Mouse (Mus musculus): ENCODE measurements around the gene Trpc7. TPM values are rescaled to one million over a fixed set of nuclear protein-coding genes. Genes with fewer than 3 reads are reported as not detected.

Gene Trpc7
- total and polyA plus RNA-seq, 2 experiments from 2014 or later = 3.5 to 8.2 TPM

DNA sequence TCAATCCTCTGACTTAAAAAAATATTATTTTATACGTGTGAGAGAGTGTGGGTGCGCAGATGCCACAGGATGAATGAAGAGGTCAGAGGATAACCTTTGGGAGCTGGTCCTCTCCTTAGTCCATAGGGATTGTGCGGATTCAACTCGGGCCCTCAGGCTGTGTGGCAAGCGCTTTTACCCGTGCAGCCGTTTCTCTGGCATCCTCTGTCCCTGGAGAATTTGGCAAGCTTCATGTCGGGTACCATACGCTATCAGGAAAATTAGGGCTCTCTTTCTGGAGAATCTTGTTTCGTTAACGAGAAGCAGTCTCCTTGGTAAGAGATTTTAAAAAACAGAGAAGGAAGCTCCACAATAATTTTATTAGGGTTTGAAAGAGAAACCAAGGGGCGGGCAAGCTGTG lies 15.3 kb upstream of the Trpc7 start:
- Histone ChIP-seq H3K27me3 (ENCODE audit: insufficient read depth, low read length) (no peaks in the 10 kb centered on the region), H3K4me2 (ENCODE audit: low read depth) (no peak overlapping the region), H3K4me1 (ENCODE audit: insufficient read depth) (no peaks in the 10 kb centered on the region), H3K36me3 (ENCODE audit: insufficient read depth) (no peaks in the 10 kb centered on the region), H3K4me3 (ENCODE audit: low read depth, low read length) (no peak overlapping the region), H3K9ac (no peak overlapping the region), H3K27ac (ENCODE audit: low read depth, low read length) (no peak overlapping the region), H3K9me3 (ENCODE audit: low read length) (no peaks in the 10 kb centered on the region)
- WGBS = 53% methylated on average over 12 of the region's 12 CpGs
- DNase-seq (peak; percentile 24), ATAC-seq (no peak)
- no peak for TF ChIP-seq CTCF (IDR thresholded peaks at IDR 0.05; ENCODE audit: low read depth)

- no peaks in the 10 kb centered on the region for H3K36me3 ChIP-seq (ENCODE audit: insufficient read depth)
- TF ChIP-seq CTCF (IDR thresholded peaks at IDR 0.05; ENCODE audit: low read depth) = no peak
- ATAC-seq (peak; percentile 58; the same call in 1 of the 2 replicates), DNase-seq (peak; percentile 56)
- WGBS = 2% methylated on average over 17 of the region's 17 CpGs
- H3K9me3 ChIP-seq (ENCODE audit: low read length) = no peaks in the 10 kb centered on the region
- peak overlapping the region; percentile 46 for H3K9ac ChIP-seq
- peak overlapping the region; percentile 67 for H3K27ac ChIP-seq (ENCODE audit: low read depth, low read length)
- no peaks in the 10 kb centered on the region for H3K27me3 ChIP-seq (ENCODE audit: insufficient read depth, low read length)
- H3K4me3 ChIP-seq (ENCODE audit: low read depth, low read length) = peak overlapping the region; percentile 41
- H3K4me2 ChIP-seq (ENCODE audit: low read depth) = peak overlapping the region; percentile 48
- no peaks in the 10 kb centered on the region for H3K4me1 ChIP-seq (ENCODE audit: insufficient read depth)
Measured at GRCm38 (mm10) chr13:56895386-56895785, 407 bp downstream of the Trpc7 start.

DNA sequence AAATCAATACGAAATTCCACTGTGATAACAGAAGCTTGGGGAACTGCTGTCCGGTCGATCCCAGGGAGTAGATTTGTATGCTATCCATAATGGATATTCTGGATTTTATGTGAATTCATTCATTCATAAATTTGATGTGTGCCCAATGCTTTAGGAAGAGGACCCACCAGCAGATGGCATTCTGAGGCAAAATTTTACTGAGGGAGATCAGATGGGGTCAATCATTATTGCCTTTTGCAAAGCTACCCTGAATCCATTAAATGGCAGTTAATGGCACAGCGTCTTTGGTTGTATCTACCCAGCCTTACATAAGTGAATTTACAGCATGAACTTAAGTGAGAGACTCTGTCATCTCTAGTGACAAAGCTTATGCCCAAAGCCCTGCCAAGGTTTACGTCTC lies 1.2 kb downstream of the Trpc7 start:
- Histone ChIP-seq H3K4me3 (ENCODE audit: low read depth, low read length) (peak overlapping the region; percentile 41), H3K4me2 (ENCODE audit: low read depth) (peak overlapping the region; percentile 48), H3K9me3 (ENCODE audit: low read length) (no peaks in the 10 kb centered on the region), H3K36me3 (ENCODE audit: insufficient read depth) (no peaks in the 10 kb centered on the region), H3K4me1 (ENCODE audit: insufficient read depth) (no peaks in the 10 kb centered on the region), H3K27me3 (ENCODE audit: insufficient read depth, low read length) (no peaks in the 10 kb centered on the region), H3K27ac (ENCODE audit: low read depth, low read length) (no peak overlapping the region), H3K9ac (0 out of 2 replicates have a peak overlapping the region, but pooled peaks have one; percentile 46)
- DNase-seq (peak; percentile 55), ATAC-seq (no peak)
- WGBS = 72% methylated on average over 5 of the region's 5 CpGs
- no peak; the same call in 1 of the 2 replicates for TF ChIP-seq CTCF (IDR thresholded peaks at IDR 0.05; ENCODE audit: low read depth)

DNA sequence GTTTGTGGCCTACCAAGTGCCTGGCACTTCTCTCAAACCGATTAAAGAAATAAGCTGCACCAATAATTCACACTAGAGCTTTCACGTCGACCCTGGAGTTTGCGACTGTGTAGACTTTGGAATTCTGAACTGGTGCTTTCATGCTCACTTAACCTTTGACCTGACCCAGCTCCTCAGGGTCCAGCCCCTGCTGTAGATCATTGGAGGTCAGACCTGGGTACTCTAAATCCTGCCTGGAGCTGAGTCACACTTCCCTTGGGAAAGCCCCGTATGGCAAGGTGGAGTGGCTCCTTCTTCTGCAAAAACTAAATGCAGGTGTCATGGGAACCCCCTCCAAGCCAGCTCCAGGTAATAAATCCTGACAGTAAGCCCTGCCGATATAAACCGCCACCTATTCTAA lies 5.9 kb downstream of the Trpc7 start:
- Histone ChIP-seq H3K9ac (no peak overlapping the region), H3K4me2 (ENCODE audit: low read depth) (no peak overlapping the region), H3K27ac (ENCODE audit: low read depth, low read length) (no peak overlapping the region), H3K4me1 (ENCODE audit: insufficient read depth) (no peaks in the 10 kb centered on the region), H3K4me3 (ENCODE audit: low read depth, low read length) (no peak overlapping the region), H3K36me3 (ENCODE audit: insufficient read depth) (no peaks in the 10 kb centered on the region), H3K27me3 (ENCODE audit: insufficient read depth, low read length) (no peaks in the 10 kb centered on the region), H3K9me3 (ENCODE audit: low read length) (no peaks in the 10 kb centered on the region)
- no peak for TF ChIP-seq CTCF (IDR thresholded peaks at IDR 0.05; ENCODE audit: low read depth)
- ATAC-seq (no peak), DNase-seq (no peak)
- 67% methylated on average over 7 of the region's 7 CpGs for WGBS

DNA sequence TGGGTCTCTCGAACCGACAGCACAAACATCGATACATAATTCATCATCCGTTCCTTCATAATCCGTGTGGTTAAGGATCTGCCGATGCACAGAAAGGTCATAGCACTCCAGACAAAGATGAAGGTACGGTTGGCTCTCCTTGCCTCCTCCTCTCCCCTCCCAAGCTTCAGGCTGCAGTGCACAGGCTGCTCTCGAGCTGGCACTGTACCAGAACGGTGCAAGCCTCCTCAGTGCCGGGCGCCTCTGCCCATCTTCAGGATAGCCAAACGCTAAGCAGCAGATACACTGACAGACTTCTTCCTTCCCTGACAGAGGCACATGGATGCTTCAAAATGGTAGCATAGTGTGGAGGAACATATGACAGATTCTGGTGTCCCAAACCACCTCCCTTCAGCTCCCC lies 12.9 kb downstream of the Trpc7 start:
- ATAC-seq (no peak), DNase-seq (no peak)
- Histone ChIP-seq H3K36me3 (ENCODE audit: insufficient read depth) (no peaks in the 10 kb centered on the region), H3K27me3 (ENCODE audit: insufficient read depth, low read length) (no peaks in the 10 kb centered on the region), H3K9me3 (ENCODE audit: low read length) (no peaks in the 10 kb centered on the region), H3K9ac (no peak overlapping the region), H3K4me2 (ENCODE audit: low read depth) (no peak overlapping the region), H3K4me3 (ENCODE audit: low read depth, low read length) (no peak overlapping the region), H3K4me1 (ENCODE audit: insufficient read depth) (no peaks in the 10 kb centered on the region), H3K27ac (ENCODE audit: low read depth, low read length) (no peak overlapping the region)
- WGBS = 70% methylated on average over 12 of the region's 12 CpGs
- TF ChIP-seq CTCF (IDR thresholded peaks at IDR 0.05; ENCODE audit: low read depth) = no peak

- DNase-seq = no peak
Measured at GRCm38 (mm10) chr13:56864567-56864966, 31.2 kb downstream of the Trpc7 start.

GRCm38 (mm10) chr13:56862011-56862410 lies 33.8 kb downstream of the Trpc7 start:
- Histone ChIP-seq H3K36me3 (ENCODE audit: insufficient read depth) (no peaks in the 10 kb centered on the region), H3K4me2 (ENCODE audit: low read depth) (no peak overlapping the region), H3K4me3 (ENCODE audit: low read depth, low read length) (no peak overlapping the region), H3K9ac (no peak overlapping the region), H3K27ac (ENCODE audit: low read depth, low read length) (no peak overlapping the region), H3K27me3 (ENCODE audit: insufficient read depth, low read length) (no peaks in the 10 kb centered on the region), H3K9me3 (ENCODE audit: low read length) (no peaks in the 10 kb centered on the region), H3K4me1 (ENCODE audit: insufficient read depth) (no peaks in the 10 kb centered on the region)
- no peak for TF ChIP-seq CTCF (IDR thresholded peaks at IDR 0.05; ENCODE audit: low read depth)
- 49% methylated on average over 6 of the region's 6 CpGs for WGBS
- DNase-seq (no peak), ATAC-seq (no peak; the same call in 1 of the 2 replicates)

More at GRCm38 (mm10) chr13:56864567-56864966, 31.2 kb downstream of the Trpc7 start:
- Histone ChIP-seq H3K4me3 (ENCODE audit: low read depth, low read length) (no peak overlapping the region), H3K9me3 (ENCODE audit: low read length) (no peaks in the 10 kb centered on the region), H3K4me1 (ENCODE audit: insufficient read depth) (no peaks in the 10 kb centered on the region), H3K9ac (no peak overlapping the region), H3K27ac (ENCODE audit: low read depth, low read length) (no peak overlapping the region), H3K36me3 (ENCODE audit: insufficient read depth) (no peaks in the 10 kb centered on the region), H3K27me3 (ENCODE audit: insufficient read depth, low read length) (no peaks in the 10 kb centered on the region), H3K4me2 (ENCODE audit: low read depth) (no peak overlapping the region)
- ATAC-seq = no peak
- no peak for TF ChIP-seq CTCF (IDR thresholded peaks at IDR 0.05; ENCODE audit: low read depth)
- 82% methylated on average over 6 of the region's 6 CpGs for whole genome bisulfite sequencing

Measured in forebrain, postnatal 0 days (tissue).